Mouse (Mus musculus) ovary, adult 2 months (tissue): Measurements from ENCODE around the gene Aldh2. TPM values are rescaled to one million over a fixed set of nuclear protein-coding genes. Genes with fewer than 3 reads are reported as not detected.

Experiments used
- polyA plus RNA-seq: library from polyadenylated mRNA; depleted of rRNA; stranded (reverse); fragments of >200 nt; gene quantifications from 2 replicates; pipeline ENCODE4 v1.2.3, GENCODE M21; 2012; rRNA removed

Aldh2 gene
- 880 and 1,335 TPM in 2 replicates for polyA plus RNA-seq

DNA sequence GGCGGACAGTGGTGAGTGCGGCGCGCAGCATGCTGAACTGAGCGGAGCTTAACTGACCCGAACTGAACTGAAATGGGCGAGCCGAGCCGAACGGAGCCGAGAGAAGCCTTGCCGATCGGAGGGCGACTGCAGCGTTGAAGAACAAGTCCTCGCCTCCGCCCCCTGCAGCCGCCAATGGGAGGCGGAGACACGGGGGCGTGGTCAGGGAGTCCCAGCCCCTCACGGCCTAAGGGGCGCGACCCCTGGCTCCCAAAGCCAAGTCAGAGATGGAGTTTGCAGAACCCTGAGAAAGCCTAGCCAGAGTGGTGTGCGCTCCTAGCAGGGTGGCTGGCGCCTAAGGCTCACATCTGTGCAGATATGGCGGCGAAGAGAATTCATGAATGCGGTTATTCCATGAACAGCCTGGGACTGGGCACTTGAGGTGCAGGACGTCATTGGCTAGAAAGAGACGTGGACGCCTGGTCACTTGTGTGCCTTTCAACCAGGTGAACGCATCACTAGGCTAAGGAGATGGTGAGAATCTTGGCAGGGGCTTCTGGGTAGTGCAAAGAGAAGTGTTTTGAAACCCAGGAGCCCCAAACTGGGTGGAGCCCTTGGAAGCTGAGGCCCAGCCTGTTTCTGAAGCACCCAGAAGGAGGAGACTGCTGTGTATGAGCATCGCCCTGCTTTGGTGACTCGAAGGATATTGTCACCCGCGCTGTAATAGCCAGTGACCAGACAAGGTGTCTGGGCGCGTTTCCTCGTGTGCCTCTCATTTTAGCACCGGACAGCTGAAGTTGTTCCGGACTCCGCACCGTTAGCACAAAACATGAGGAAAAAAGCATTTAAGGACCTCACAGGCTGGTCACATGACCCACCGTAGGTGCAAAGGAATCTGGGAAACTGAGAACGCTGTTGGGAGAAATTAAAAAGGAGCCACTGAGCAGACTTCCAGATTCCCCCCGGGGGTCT is at the start of gene Aldh2:
TSS of gene Aldh2 (minus strand) at position 374 of the 951 bp plus-strand sequence.

GRCm38 (mm10) chr5:121618592-121619513 is 25.2 kb upstream of the Aldh2 start, which contains the start of gene Acad12:
Acad12 (minus strand) TSS chr5:121618938.

DNA sequence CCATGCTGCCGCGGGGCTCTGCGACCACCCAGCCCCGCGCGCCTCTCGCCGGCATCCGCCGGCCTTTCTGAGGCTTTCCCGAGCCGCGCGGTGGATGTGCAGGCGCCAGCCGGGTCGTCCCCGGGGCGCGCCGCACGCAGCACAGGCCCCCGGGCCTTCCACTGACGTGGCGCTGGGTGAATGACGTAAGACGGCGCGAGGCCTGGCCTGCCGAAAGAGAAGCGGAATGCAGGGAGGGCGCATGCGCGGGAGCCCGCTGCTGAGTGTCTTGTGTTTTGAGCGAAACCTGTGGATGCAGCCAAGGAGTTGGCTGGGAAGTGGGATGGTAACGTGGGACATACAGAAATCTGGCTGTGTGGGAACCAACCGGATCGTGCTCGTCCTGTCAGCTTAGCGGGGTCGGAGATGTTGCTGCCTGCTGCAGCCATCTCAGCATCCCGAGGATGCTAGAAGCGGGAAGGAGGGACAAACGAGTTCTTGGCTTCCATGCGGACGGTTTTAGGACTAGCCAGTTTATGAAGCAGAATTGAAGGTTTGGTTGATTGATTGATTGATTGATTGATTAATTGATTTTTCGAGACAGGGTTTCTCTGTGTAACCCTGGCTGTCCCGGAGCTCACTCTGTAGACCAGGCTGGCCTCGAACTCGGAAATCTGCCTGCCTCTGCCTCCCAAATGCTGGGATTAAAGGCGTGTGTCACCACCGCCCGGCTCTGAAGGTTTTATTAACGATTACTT is 47.7 kb downstream of the Aldh2 start, which contains the start of gene Mapkapk5:
TSS of gene Mapkapk5 (minus strand) at position 113 of the 737 bp plus-strand sequence.

DNA sequence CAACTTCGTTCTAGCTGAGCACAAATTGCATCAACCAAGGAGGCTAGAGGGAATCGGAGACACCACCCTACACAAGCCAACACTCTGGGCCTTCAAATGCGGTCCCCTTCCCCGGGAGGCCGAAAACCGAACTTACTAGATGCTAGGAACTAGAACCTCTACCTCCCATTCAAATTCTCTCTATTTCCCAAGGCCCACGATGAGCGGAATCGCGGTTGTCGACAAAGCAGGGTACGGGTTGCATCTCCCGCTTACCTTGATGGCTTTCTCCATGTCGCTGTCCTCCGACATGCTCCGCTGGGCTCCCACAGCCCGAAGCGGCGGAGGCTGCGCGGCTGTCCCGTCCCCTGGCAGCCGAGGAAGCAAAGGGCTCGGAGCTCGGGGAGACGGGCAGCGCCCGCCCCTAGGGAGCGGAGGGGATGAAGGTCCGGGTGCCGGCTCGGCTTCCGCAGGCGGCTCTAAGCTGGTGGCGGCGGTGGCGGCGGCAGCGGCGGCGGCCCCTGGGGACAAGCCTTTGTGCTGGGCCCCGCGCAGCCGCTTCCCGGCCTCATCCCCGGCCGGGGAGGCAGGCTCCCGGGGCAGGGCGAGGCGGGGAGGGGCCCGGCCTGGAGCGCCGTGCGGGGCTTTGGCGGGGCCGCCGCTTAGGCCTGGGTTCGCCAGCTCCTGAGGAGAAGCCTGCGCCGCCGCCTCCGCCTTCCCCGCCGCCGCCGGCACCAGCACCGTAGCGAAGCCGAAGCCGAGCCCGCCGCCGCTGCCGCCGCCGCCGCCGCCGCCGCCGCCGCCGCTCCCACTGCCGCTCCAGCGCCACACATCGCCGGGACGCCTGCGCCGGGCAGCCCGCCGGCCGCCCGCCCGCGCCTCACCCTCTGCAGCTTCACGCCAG is 48.5 kb downstream of the Aldh2 start, which contains the start of the genes Adam1a and Gm42878:
TSS of gene Adam1a (minus strand) at position 573 of the 883 bp plus-strand sequence.
TSS of gene Gm42878 (minus strand) at position 573 of the 883 bp plus-strand sequence.

Other genes starting within 250 kb of the Aldh2 start
- 56.2 and 70.8 TPM in 2 replicates for gene Trafd1, start 208.2 kb downstream of the Aldh2 start, polyA plus RNA-seq
- 9.9 and 11.7 TPM in 2 replicates for gene Naa25, start 195.9 kb downstream of the Aldh2 start, polyA plus RNA-seq
- gene Tmem116, start 141.9 kb downstream of the Aldh2 start, polyA plus RNA-seq, result 5.2 and 7.4 TPM in 2 replicates
- gene Erp29, start 141.3 kb downstream of the Aldh2 start, polyA plus RNA-seq, result 63.7 and 83.5 TPM in 2 replicates
- not detected in 2 replicates for gene Adam1b, start 90.4 kb downstream of the Aldh2 start, polyA plus RNA-seq
- 5.1 and 5.7 TPM in 2 replicates for gene Adam1a, start 48.3 kb downstream of the Aldh2 start, polyA plus RNA-seq
- gene Gm42878, start 48.3 kb downstream of the Aldh2 start, polyA plus RNA-seq, result 0.47 TPM in 1 of 2 replicates, not detected in the other
- gene Mapkapk5, start 47.9 kb downstream of the Aldh2 start, polyA plus RNA-seq, result 21.7 and 27.0 TPM in 2 replicates
- gene Acad12, start 25.1 kb upstream of the Aldh2 start, polyA plus RNA-seq, result 8.7 and 12.8 TPM in 2 replicates
- 7.4 and 8.8 TPM in 2 replicates for gene Acad10, start 66.7 kb upstream of the Aldh2 start, polyA plus RNA-seq
- 26.7 and 32.8 TPM in 2 replicates for gene Brap, start 66.7 kb upstream of the Aldh2 start, polyA plus RNA-seq
- 157 and 262 TPM in 2 replicates for gene Atxn2, start 117.5 kb upstream of the Aldh2 start, polyA plus RNA-seq
- gene Sh2b3, start 243.8 kb upstream of the Aldh2 start, polyA plus RNA-seq, result 61.7 and 87.0 TPM in 2 replicates